In the genomic region with DNA sequence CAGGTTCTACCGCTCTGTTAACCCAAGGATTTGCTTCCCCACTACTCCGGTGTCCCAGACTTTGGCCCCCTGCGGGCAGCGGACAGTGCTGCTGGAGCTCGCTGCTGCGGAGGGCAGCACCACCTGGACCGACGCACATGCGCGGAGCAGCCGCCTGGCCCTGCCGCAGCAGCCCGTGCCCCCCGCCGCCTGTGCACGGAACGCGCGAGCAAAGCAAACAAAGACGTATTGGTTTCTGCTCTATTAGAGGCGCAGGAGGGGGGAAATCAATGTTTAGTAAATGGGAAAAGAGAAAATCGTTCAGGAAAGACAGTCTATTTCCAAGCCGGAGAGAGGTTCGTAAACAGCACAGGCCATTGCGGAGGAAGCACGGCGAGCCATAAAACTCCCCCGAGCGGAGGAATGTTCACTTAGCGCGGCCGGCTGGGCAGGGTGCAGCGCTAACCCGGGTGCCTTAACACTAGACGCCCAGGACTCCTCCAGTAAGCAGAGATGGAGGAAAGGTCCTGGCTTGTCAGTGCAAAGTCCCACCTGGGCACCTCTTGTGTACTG, we compare ENCODE assay signal across 8 mouse cellular contexts. TPM values are rescaled to one million over a fixed set of nuclear protein-coding genes. Genes with fewer than 3 reads are reported as not detected.
DNase-seq lines count a peak whose midpoint lies in the region; ATAC-seq and TF ChIP-seq lines count a peak whose summit lies in the region.

No protein-coding gene starts in this region.

- intact Hi-C loops in left cerebral cortex, postnatal 25 days (cut with DNase I): no loop called here

- 0% methylated on average over 34 of the region's 35 CpGs for WGBS in embryonic facial prominence, embryonic 14.5 days
- WGBS in neural tube, embryonic 12.5 days: under 1% methylated on average over 35 of the region's 35 CpGs

- H3K4me3 ChIP-seq in ES-E14 (ENCODE audit: insufficient read depth in 1 of 2, low read depth in 1 of 2, low read length in 2 of 2, poor library complexity in 1 of 2, severe bottlenecking in 1 of 2): peak overlapping the region; percentile 46 to 78
- peak overlapping the region; percentile 41 for H3K4me3 ChIP-seq in embryonic facial prominence, embryonic 14.5 days (ENCODE audit: low read depth, low read length)
- H3K4me3 ChIP-seq in neural tube, embryonic 12.5 days: peak overlapping the region; percentile 33

- peak overlapping the region; percentile 70 for H3K4me2 ChIP-seq in embryonic facial prominence, embryonic 14.5 days (ENCODE audit: low read depth, low read length)
- peak overlapping the region; percentile 68 for H3K4me2 ChIP-seq in neural tube, embryonic 12.5 days (replicated peaks)

- peaks cover 81% of the 10 kb centered on the region for H3K27me3 ChIP-seq in embryonic facial prominence, embryonic 14.5 days (replicated peaks; ENCODE audit: control insufficient read depth, insufficient read depth, low read length)
- peaks cover 62% of the 10 kb centered on the region for H3K27me3 ChIP-seq in neural tube, embryonic 12.5 days (replicated peaks)

- in situ Hi-C loops in ES-E14 (cut with MboI; ENCODE audit: low sequenced_read_pairs in 2 of 2, unreplicated experiment in 2 of 2): no loop called here

- ATAC-seq in embryonic facial prominence, embryonic 14.5 days (ENCODE audit: low read depth): peak; percentile 57; the same call in 1 of the 2 replicates
- peak; percentile 66 for ATAC-seq in neural tube, embryonic 12.5 days (ENCODE audit: low FRiP score, low read depth)

- DNase-seq in adrenal gland, postnatal 36 days: peak; percentile 11 to 29
- DNase-seq in adrenal gland, postnatal 4 days (ENCODE audit: low spot score in 2 of 2): no peak
- DNase-seq in ES-E14 (ENCODE audit: low read depth, low spot score): no peak
- peak; percentile 28 for DNase-seq in embryonic facial prominence, embryonic 14.5 days (ENCODE audit: low spot score)
- peak; percentile 49 for DNase-seq in kidney, postnatal 10 days
- DNase-seq in spleen, adult 18-20 months: no peak
- DNase-seq in left cerebral cortex, postnatal 25 days (ENCODE audit: low spot score in 2 of 2): no peak

- no peaks in the 10 kb centered on the region for H3K36me3 ChIP-seq in ES-E14 (ENCODE audit: control insufficient read depth, insufficient read depth, low read length, poor library complexity, severe bottlenecking)
- no peaks in the 10 kb centered on the region for H3K36me3 ChIP-seq in embryonic facial prominence, embryonic 14.5 days (ENCODE audit: control insufficient read depth, insufficient read depth, low read length)
- no peaks in the 10 kb centered on the region for H3K36me3 ChIP-seq in neural tube, embryonic 12.5 days

- H3K27ac ChIP-seq in ES-E14 (ENCODE audit: insufficient read depth, low read depth, low read length, poor library complexity, severe bottlenecking): no peak overlapping the region
- H3K27ac ChIP-seq in embryonic facial prominence, embryonic 14.5 days (replicated peaks; ENCODE audit: low read depth, low read length): no peak overlapping the region
- peak overlapping the region; percentile 46; the same call in 1 of the 2 replicates for H3K27ac ChIP-seq in neural tube, embryonic 12.5 days

- H3K4me1 ChIP-seq in ES-E14 (ENCODE audit: control insufficient read depth in 2 of 2, insufficient read depth in 2 of 2, low read length in 2 of 2, poor library complexity in 1 of 2): peaks cover 0 to 10% of the 10 kb centered on the region in 2 experiments; a peak in 1 of 4 replicates
- H3K4me1 ChIP-seq in embryonic facial prominence, embryonic 14.5 days (ENCODE audit: control insufficient read depth, insufficient read depth, low read length): no peaks in the 10 kb centered on the region
- H3K4me1 ChIP-seq in neural tube, embryonic 12.5 days: peaks cover 26% of the 10 kb centered on the region

- no peaks in the 10 kb centered on the region for H3K9me3 ChIP-seq in ES-E14 (ENCODE audit: control insufficient read depth, insufficient read depth, low read depth, low read length)
- H3K9me3 ChIP-seq in embryonic facial prominence, embryonic 14.5 days (ENCODE audit: control insufficient read depth, low read length): no peaks in the 10 kb centered on the region
- H3K9me3 ChIP-seq in neural tube, embryonic 12.5 days: no peaks in the 10 kb centered on the region

- peak overlapping the region; percentile 1; the same call in 1 of the 2 replicates for H3K9ac ChIP-seq in ES-E14 (ENCODE audit: insufficient read depth, low read depth, low read length, poor library complexity, severe bottlenecking)
- no peak overlapping the region for H3K9ac ChIP-seq in embryonic facial prominence, embryonic 14.5 days (ENCODE audit: low read depth, low read length)
- peak overlapping the region; percentile 52; the same call in 1 of the 2 replicates for H3K9ac ChIP-seq in neural tube, embryonic 12.5 days

TF ChIP-seq in ES-E14, 5 proteins besides CTCF, POLR2A, EP300 and RAD21:
- TF ChIP-seq MAFK (IDR thresholded peaks at IDR 0.05; ENCODE audit: insufficient read depth, low read depth, low read length) (no peak), ZNF384 (IDR thresholded peaks at IDR 0.05; ENCODE audit: low read depth, low read length) (no peak), HCFC1 (IDR thresholded peaks at IDR 0.05; ENCODE audit: borderline replicate concordance, insufficient read depth, low read length) (no peak), CHD2 (IDR thresholded peaks at IDR 0.05; ENCODE audit: low read depth, low read length) (no peak), ZC3H11A (IDR thresholded peaks at IDR 0.05; ENCODE audit: borderline replicate concordance, low read depth, low read length) (no peak)
TF ChIP-seq in ES-E14: peak in this region for 0.

RNA-seq across cellular contexts. Expression of a gene that starts 21.4 kb away (rescaled TPM):
- 1 to 10 TPM; 4.9 to 5.2 TPM for total RNA-seq in adrenal gland, postnatal 36 days (2021)
- total RNA-seq in adrenal gland, postnatal 4 days (2021): 10 to 100 TPM; 10.1 to 10.9 TPM
- total RNA-seq in ES-E14 (2012; rRNA removed): 0.85 and 2.4 TPM in 2 replicates
- polyA plus RNA-seq in embryonic facial prominence, embryonic 14.5 days (2014; fragmentation: Nextera tagmentation; extraction: Ambion mirVana): 0.88 and 0.93 TPM in 2 replicates
- polyA plus RNA-seq in neural tube, embryonic 12.5 days (2016; fragmentation: Nextera tagmentation; extraction: Ambion mirVana): 5.4 and 5.8 TPM in 2 replicates
- total RNA-seq in left cerebral cortex, postnatal 25 days (2021): 10 to 100 TPM; 25.4 to 40.2 TPM

RNA-seq across cellular contexts. Expression of a gene that starts 37.6 kb away (rescaled TPM):
- total RNA-seq in adrenal gland, postnatal 36 days (2021): 1 to 10 TPM; 1.2 to 1.3 TPM
- 1 to 10 TPM; 4.2 to 4.3 TPM for total RNA-seq in adrenal gland, postnatal 4 days (2021)
- 0.45 and 0.95 TPM in 2 replicates for total RNA-seq in ES-E14 (2012; rRNA removed)
- 0.96 and 1.2 TPM in 2 replicates for polyA plus RNA-seq in embryonic facial prominence, embryonic 14.5 days (2014; fragmentation: Nextera tagmentation; extraction: Ambion mirVana)
- 4.1 and 4.8 TPM in 2 replicates for polyA plus RNA-seq in neural tube, embryonic 12.5 days (2016; fragmentation: Nextera tagmentation; extraction: Ambion mirVana)
- total RNA-seq in left cerebral cortex, postnatal 25 days (2021): 1 to 10 TPM; 3.7 to 4.0 TPM

RNA-seq across cellular contexts. Expression of a gene that starts 39.9 kb away (rescaled TPM):
- total RNA-seq in adrenal gland, postnatal 36 days (2021): 10 to 100 TPM; 15.6 to 16.1 TPM
- 10 to 100 TPM; 19.5 to 23.7 TPM for total RNA-seq in adrenal gland, postnatal 4 days (2021)
- total RNA-seq in ES-E14 (2012; rRNA removed): 29.1 and 41.3 TPM in 2 replicates
- 9.8 and 10.8 TPM in 2 replicates for polyA plus RNA-seq in embryonic facial prominence, embryonic 14.5 days (2014; fragmentation: Nextera tagmentation; extraction: Ambion mirVana)
- polyA plus RNA-seq in neural tube, embryonic 12.5 days (2016; fragmentation: Nextera tagmentation; extraction: Ambion mirVana): 14.2 and 15.5 TPM in 2 replicates
- 10 to 100 TPM; 17.2 to 18.2 TPM for total RNA-seq in left cerebral cortex, postnatal 25 days (2021)

Comparison
In these comparisons a context has a peak if more than half of its experiments do, and no peak if none do; other contexts are left out.
1. DNase-seq: peak in adrenal gland, postnatal 36 days (2 of 2), embryonic facial prominence, embryonic 14.5 days (single experiment) and kidney, postnatal 10 days (single experiment); none in adrenal gland, postnatal 4 days (0 of 2), ES-E14 (single experiment), spleen, adult 18-20 months (0 of 2) and left cerebral cortex, postnatal 25 days (0 of 2).
2. Peak in every context shown above with its lines, with median percentiles within 50 percentile points of each other: H3K4me3 ChIP-seq.